Mouse (Mus musculus): ENCODE measurements around the gene 1600014C23Rik.

Gene 1600014C23Rik

GRCm38 (mm10) chr17:45735382-45736310, 2.0 kb upstream of the 1600014C23Rik start:
- no peaks in the 10 kb centered on the region for H3K9me3 ChIP-seq (ENCODE audit: low read length)

GRCm38 (mm10) chr17:45734881-45735280, 1.2 kb upstream of the 1600014C23Rik start:
- no peaks in the 10 kb centered on the region for H3K9me3 ChIP-seq (ENCODE audit: low read length)
- no peaks in the 10 kb centered on the region for H3K36me3 ChIP-seq (ENCODE audit: insufficient read depth, low read length)
- H3K27me3 ChIP-seq (ENCODE audit: insufficient read depth, low read length): peaks cover 20% of the 10 kb centered on the region
- peak overlapping the region; percentile 80 for H3K4me3 ChIP-seq (replicated peaks; ENCODE audit: low read length)
- TF ChIP-seq NANOG (IDR thresholded peaks at IDR 0.05; ENCODE audit: borderline replicate concordance, low read length) (no peak), CTCF (conservative IDR thresholded peaks at IDR 0.05; ENCODE audit: low read length) (no peak), POU5F1 (IDR thresholded peaks at IDR 0.05; ENCODE audit: borderline replicate concordance, low read length) (no peak)
- peaks cover 81% of the 10 kb centered on the region for H3K4me1 ChIP-seq (replicated peaks; ENCODE audit: low read depth, low read length)

More at GRCm38 (mm10) chr17:45735382-45736310, 2.0 kb upstream of the 1600014C23Rik start:
- Histone ChIP-seq H3K36me3 (ENCODE audit: insufficient read depth, low read length) (no peaks in the 10 kb centered on the region), H3K27me3 (ENCODE audit: insufficient read depth, low read length) (peaks cover 18% of the 10 kb centered on the region), H3K4me3 (replicated peaks; ENCODE audit: low read length) (peak overlapping the region; percentile 80), H3K4me1 (replicated peaks; ENCODE audit: low read depth, low read length) (peaks cover 74% of the 10 kb centered on the region)
- TF ChIP-seq NANOG (IDR thresholded peaks at IDR 0.05; ENCODE audit: borderline replicate concordance, low read length) (no peak), CTCF (conservative IDR thresholded peaks at IDR 0.05; ENCODE audit: low read length) (peak; percentile 72), POU5F1 (IDR thresholded peaks at IDR 0.05; ENCODE audit: borderline replicate concordance, low read length) (no peak)

- Histone ChIP-seq H3K9me3 (ENCODE audit: low read length) (no peaks in the 10 kb centered on the region), H3K4me1 (replicated peaks; ENCODE audit: low read depth, low read length) (peaks cover 84% of the 10 kb centered on the region), H3K27me3 (ENCODE audit: insufficient read depth, low read length) (peaks cover 24% of the 10 kb centered on the region), H3K36me3 (ENCODE audit: insufficient read depth, low read length) (no peaks in the 10 kb centered on the region), H3K4me3 (replicated peaks; ENCODE audit: low read length) (peak overlapping the region; percentile 80)
- no peak for TF ChIP-seq CTCF (conservative IDR thresholded peaks at IDR 0.05; ENCODE audit: low read length)
- no peak for TF ChIP-seq NANOG (IDR thresholded peaks at IDR 0.05; ENCODE audit: borderline replicate concordance, low read length)
- TF ChIP-seq POU5F1 (IDR thresholded peaks at IDR 0.05; ENCODE audit: borderline replicate concordance, low read length): no peak
Measured at GRCm38 (mm10) chr17:45734333-45734732, 689 bp upstream of the 1600014C23Rik start.

GRCm38 (mm10) chr17:45733038-45733734, 458 bp downstream of the 1600014C23Rik start:
- peaks cover 89% of the 10 kb centered on the region for H3K4me1 ChIP-seq (replicated peaks; ENCODE audit: low read depth, low read length)
- H3K9me3 ChIP-seq (ENCODE audit: low read length): no peaks in the 10 kb centered on the region
- no peaks in the 10 kb centered on the region for H3K36me3 ChIP-seq (ENCODE audit: insufficient read depth, low read length)
- peaks cover 34% of the 10 kb centered on the region for H3K27me3 ChIP-seq (ENCODE audit: insufficient read depth, low read length)
- H3K4me3 ChIP-seq (replicated peaks; ENCODE audit: low read length): peak overlapping the region; percentile 80
- TF ChIP-seq NANOG (IDR thresholded peaks at IDR 0.05; ENCODE audit: borderline replicate concordance, low read length): no peak
- TF ChIP-seq POU5F1 (IDR thresholded peaks at IDR 0.05; ENCODE audit: borderline replicate concordance, low read length): no peak
- no peak for TF ChIP-seq CTCF (conservative IDR thresholded peaks at IDR 0.05; ENCODE audit: low read length)

GRCm38 (mm10) chr17:45731172-45731864, 2.3 kb downstream of the 1600014C23Rik start:
- H3K4me1 ChIP-seq (replicated peaks; ENCODE audit: low read depth, low read length): peaks cover 87% of the 10 kb centered on the region
- H3K36me3 ChIP-seq (ENCODE audit: insufficient read depth, low read length): no peaks in the 10 kb centered on the region
- peaks cover 34% of the 10 kb centered on the region for H3K27me3 ChIP-seq (ENCODE audit: insufficient read depth, low read length)
- TF ChIP-seq CTCF (conservative IDR thresholded peaks at IDR 0.05; ENCODE audit: low read length) (peak; percentile 97), NANOG (IDR thresholded peaks at IDR 0.05; ENCODE audit: borderline replicate concordance, low read length) (no peak)
- no peaks in the 10 kb centered on the region for H3K9me3 ChIP-seq (ENCODE audit: low read length)
- H3K4me3 ChIP-seq (replicated peaks; ENCODE audit: low read length): no peak overlapping the region

- Histone ChIP-seq H3K27me3 (ENCODE audit: insufficient read depth, low read length) (peaks cover 34% of the 10 kb centered on the region), H3K36me3 (ENCODE audit: insufficient read depth, low read length) (no peaks in the 10 kb centered on the region), H3K9me3 (ENCODE audit: low read length) (no peaks in the 10 kb centered on the region), H3K4me1 (replicated peaks; ENCODE audit: low read depth, low read length) (peaks cover 87% of the 10 kb centered on the region), H3K4me3 (replicated peaks; ENCODE audit: low read length) (no peak overlapping the region)
- TF ChIP-seq CTCF (conservative IDR thresholded peaks at IDR 0.05; ENCODE audit: low read length): no peak
- no peak for TF ChIP-seq POU5F1 (IDR thresholded peaks at IDR 0.05; ENCODE audit: borderline replicate concordance, low read length)
- TF ChIP-seq NANOG (IDR thresholded peaks at IDR 0.05; ENCODE audit: borderline replicate concordance, low read length): no peak
Measured at GRCm38 (mm10) chr17:45730696-45731095, 2.9 kb downstream of the 1600014C23Rik start.

- Histone ChIP-seq H3K9me3 (ENCODE audit: low read length) (no peaks in the 10 kb centered on the region), H3K27me3 (ENCODE audit: insufficient read depth, low read length) (peaks cover 34% of the 10 kb centered on the region), H3K4me1 (replicated peaks; ENCODE audit: low read depth, low read length) (peaks cover 82% of the 10 kb centered on the region), H3K4me3 (replicated peaks; ENCODE audit: low read length) (no peak overlapping the region), H3K36me3 (ENCODE audit: insufficient read depth, low read length) (no peaks in the 10 kb centered on the region)
- TF ChIP-seq POU5F1 (IDR thresholded peaks at IDR 0.05; ENCODE audit: borderline replicate concordance, low read length) (no peak), NANOG (IDR thresholded peaks at IDR 0.05; ENCODE audit: borderline replicate concordance, low read length) (no peak), CTCF (conservative IDR thresholded peaks at IDR 0.05; ENCODE audit: low read length) (no peak)
Measured at GRCm38 (mm10) chr17:45729387-45729786, 4.3 kb downstream of the 1600014C23Rik start.

Measured in E14TG2a.4 (cell line).